Mouse (Mus musculus): ENCODE measurements at regions not wholly inside any gene's neighbourhood (a gene's known extent, or its start where the extent isn't known, plus 50 kb on each side); places are given as distances from the start of the nearest gene placed in this dataset.

DNA sequence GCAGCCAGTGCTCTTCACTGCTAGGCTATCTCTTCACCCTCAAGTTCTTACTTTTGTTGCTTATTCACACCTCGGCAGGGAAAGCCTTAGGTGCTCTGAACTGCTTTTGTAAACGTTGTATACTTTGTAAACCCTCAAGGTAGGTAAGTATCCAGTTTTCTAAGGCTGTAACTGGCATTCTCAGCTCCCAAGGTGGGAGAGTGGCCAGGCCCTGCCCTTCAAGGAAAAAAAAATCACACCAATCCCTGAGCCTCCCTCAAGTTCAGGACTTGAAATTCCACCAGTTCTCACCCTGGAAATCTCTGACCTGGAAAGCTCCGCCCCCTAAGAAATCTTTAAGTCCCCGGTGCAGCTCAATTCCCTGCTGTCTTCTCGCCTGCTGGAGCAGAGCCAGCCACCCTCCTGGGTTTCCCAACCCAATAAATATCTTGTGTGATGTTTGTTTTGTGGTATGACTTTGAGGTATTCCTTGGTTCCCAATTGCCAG lies 188.9 kb downstream of the Unc5cl start:
- no peak for ATAC-seq (ENCODE audit: low FRiP score)
- WGBS = 31% methylated on average over 5 of the region's 5 CpGs
- H3K27ac ChIP-seq (ENCODE audit: low read depth, low read length) = no peak overlapping the region

DNA sequence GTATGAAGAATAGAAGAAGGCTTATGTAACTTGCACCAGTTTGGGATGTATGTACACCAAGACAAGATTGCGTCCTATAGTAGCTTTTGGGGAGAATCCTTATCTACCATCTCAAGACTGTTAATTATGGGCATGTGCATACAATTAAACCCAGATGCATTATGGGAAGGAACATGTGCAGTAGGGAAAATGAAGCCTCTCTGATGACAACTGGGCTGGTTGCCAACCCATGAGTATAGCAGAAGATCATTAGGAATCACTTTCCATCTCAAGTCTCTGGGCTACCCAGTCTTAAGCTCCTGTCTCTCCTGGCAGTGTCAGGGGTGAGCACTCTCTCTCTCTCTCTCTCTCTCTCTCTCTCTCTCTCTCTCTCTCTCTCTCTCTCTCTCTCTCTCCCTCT lies 190.4 kb downstream of the Unc5cl start:
- no peak overlapping the region for H3K4me3 ChIP-seq (ENCODE audit: low read depth, low read length)
- no peaks in the 10 kb centered on the region for H3K36me3 ChIP-seq (ENCODE audit: control insufficient read depth, insufficient read depth, low read length)
- ATAC-seq (ENCODE audit: low FRiP score) (no peak), DNase-seq (ENCODE audit: low spot score, missing footprints) (no peak)
- H3K27me3 ChIP-seq (ENCODE audit: control insufficient read depth, insufficient read depth, low read length) = no peaks in the 10 kb centered on the region
- WGBS = 90% methylated on average over 1 of the region's 1 CpGs
- no peak overlapping the region for H3K27ac ChIP-seq (ENCODE audit: low read depth, low read length)
- H3K9me3 ChIP-seq (ENCODE audit: control insufficient read depth, low read length) = no peaks in the 10 kb centered on the region
- H3K9ac ChIP-seq (ENCODE audit: low read length) = no peak overlapping the region
- no peaks in the 10 kb centered on the region for H3K4me1 ChIP-seq (ENCODE audit: control insufficient read depth, insufficient read depth, low read length)
- H3K4me2 ChIP-seq = no peak overlapping the region

More for the DNA sequence above, 188.9 kb downstream of the Unc5cl start:
- Histone ChIP-seq H3K9ac (ENCODE audit: low read length) (no peak overlapping the region), H3K9me3 (ENCODE audit: control insufficient read depth, low read length) (no peaks in the 10 kb centered on the region), H3K4me2 (no peak overlapping the region), H3K4me3 (ENCODE audit: low read depth, low read length) (no peak overlapping the region), H3K36me3 (ENCODE audit: control insufficient read depth, insufficient read depth, low read length) (no peaks in the 10 kb centered on the region), H3K4me1 (ENCODE audit: control insufficient read depth, insufficient read depth, low read length) (no peaks in the 10 kb centered on the region), H3K27me3 (ENCODE audit: control insufficient read depth, insufficient read depth, low read length) (no peaks in the 10 kb centered on the region)
- no peak for DNase-seq (ENCODE audit: low spot score, missing footprints)

DNA sequence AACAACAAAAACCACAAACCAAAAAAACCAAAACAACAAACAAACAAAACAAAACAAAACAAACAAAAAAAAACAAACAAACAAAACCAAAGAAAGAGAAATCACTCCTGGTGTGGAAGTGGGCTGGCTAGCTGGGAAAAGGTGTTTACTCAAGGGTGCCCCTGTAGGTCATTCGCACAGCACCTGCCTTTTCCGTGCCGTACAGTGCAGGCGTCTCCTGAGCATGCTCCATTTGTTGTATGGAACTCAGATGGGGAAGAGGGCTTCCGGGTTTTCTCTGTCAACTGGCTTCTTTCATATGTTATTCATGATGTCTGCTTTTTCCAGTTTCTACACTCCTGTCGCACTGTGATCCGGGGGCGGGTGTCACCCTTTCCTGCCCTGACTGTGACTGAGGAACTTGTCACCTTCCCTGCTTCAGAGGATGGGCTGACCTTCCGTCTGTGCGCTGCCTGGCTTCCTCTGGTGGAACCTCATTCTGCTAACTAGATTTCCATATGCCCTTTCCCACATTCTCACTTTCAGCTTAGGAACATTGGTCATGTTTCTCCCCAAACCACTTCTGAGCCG lies 192.0 kb downstream of the Unc5cl start:
- no peak for DNase-seq (ENCODE audit: low spot score, missing footprints)
- H3K4me1 ChIP-seq (ENCODE audit: control insufficient read depth, insufficient read depth, low read length) = no peaks in the 10 kb centered on the region
- 68% methylated on average over 11 of the region's 11 CpGs for WGBS
- no peaks in the 10 kb centered on the region for H3K36me3 ChIP-seq (ENCODE audit: control insufficient read depth, insufficient read depth, low read length)
- H3K27me3 ChIP-seq (ENCODE audit: control insufficient read depth, insufficient read depth, low read length) = no peaks in the 10 kb centered on the region
- no peak overlapping the region for H3K4me3 ChIP-seq (ENCODE audit: low read depth, low read length)
- no peak for ATAC-seq (ENCODE audit: low FRiP score)
- no peak overlapping the region for H3K9ac ChIP-seq (ENCODE audit: low read length)
- H3K4me2 ChIP-seq = peak overlapping the region; percentile 24; the same call in 1 of the 2 replicates
- H3K27ac ChIP-seq (ENCODE audit: low read depth, low read length) = no peak overlapping the region
- no peaks in the 10 kb centered on the region for H3K9me3 ChIP-seq (ENCODE audit: control insufficient read depth, low read length)

DNA sequence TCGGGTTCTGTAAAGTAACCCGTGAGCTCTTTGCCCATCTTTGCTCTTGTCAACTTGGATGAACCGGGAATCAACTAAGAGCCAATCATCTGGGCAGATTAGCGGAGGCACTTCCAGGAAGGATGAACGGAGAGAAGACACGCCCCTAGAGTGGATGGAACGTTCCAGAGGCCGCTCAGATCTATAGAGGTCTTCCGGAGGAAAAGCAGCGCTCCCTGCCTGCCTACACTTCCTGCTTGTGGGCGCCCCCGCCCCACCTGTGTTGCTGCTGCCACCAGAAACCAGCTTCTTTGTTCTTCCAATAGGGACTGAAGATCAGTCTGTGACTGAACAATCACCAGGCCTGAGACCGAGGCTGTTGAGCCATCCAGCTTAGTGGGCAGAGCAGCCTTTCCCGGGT lies 192.7 kb downstream of the Unc5cl start:
- no peaks in the 10 kb centered on the region for H3K4me1 ChIP-seq (ENCODE audit: control insufficient read depth, insufficient read depth, low read length)
- peak; percentile 24; the same call in 1 of the 2 replicates for ATAC-seq (ENCODE audit: low FRiP score)
- DNase-seq (ENCODE audit: low spot score, missing footprints) = no peak

DNA sequence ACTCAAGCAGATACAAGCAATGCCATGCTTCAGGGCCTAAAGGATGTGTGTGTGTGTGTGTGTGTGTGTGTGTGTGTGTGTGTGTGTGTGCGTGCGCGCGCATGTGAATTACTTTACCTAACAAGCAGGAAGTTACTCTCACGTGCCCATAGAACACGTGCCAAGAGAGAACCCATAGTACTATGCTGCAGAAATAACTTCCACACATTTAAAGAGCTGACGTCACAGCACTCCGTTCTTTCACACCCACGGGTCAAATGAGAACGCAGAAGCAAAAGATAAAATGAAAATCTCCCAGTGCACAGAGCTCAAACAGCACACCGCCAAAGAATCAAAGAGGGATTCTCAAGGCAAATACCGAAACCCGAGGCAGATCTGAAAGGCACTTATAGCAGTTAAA lies 195.9 kb downstream of the Unc5cl start:
- Histone ChIP-seq H3K4me2 (no peak overlapping the region), H3K27me3 (ENCODE audit: control insufficient read depth, insufficient read depth, low read length) (no peaks in the 10 kb centered on the region), H3K27ac (ENCODE audit: low read depth, low read length) (no peak overlapping the region), H3K9me3 (ENCODE audit: control insufficient read depth, low read length) (no peaks in the 10 kb centered on the region), H3K9ac (ENCODE audit: low read length) (no peak overlapping the region), H3K36me3 (ENCODE audit: control insufficient read depth, insufficient read depth, low read length) (no peaks in the 10 kb centered on the region), H3K4me3 (ENCODE audit: low read depth, low read length) (no peak overlapping the region), H3K4me1 (ENCODE audit: control insufficient read depth, insufficient read depth, low read length) (no peaks in the 10 kb centered on the region)
- WGBS = 89% methylated on average over 13 of the region's 13 CpGs
- DNase-seq (ENCODE audit: low spot score, missing footprints) = no peak
- no peak for ATAC-seq (ENCODE audit: low FRiP score)

More for the DNA sequence above, 192.7 kb downstream of the Unc5cl start:
- Histone ChIP-seq H3K27me3 (ENCODE audit: control insufficient read depth, insufficient read depth, low read length) (no peaks in the 10 kb centered on the region), H3K9ac (ENCODE audit: low read length) (no peak overlapping the region), H3K36me3 (ENCODE audit: control insufficient read depth, insufficient read depth, low read length) (no peaks in the 10 kb centered on the region), H3K4me3 (ENCODE audit: low read depth, low read length) (no peak overlapping the region), H3K9me3 (ENCODE audit: control insufficient read depth, low read length) (no peaks in the 10 kb centered on the region), H3K27ac (ENCODE audit: low read depth, low read length) (no peak overlapping the region), H3K4me2 (peak overlapping the region; percentile 24; the same call in 1 of the 2 replicates)
- 53% methylated on average over 14 of the region's 14 CpGs for WGBS

DNA sequence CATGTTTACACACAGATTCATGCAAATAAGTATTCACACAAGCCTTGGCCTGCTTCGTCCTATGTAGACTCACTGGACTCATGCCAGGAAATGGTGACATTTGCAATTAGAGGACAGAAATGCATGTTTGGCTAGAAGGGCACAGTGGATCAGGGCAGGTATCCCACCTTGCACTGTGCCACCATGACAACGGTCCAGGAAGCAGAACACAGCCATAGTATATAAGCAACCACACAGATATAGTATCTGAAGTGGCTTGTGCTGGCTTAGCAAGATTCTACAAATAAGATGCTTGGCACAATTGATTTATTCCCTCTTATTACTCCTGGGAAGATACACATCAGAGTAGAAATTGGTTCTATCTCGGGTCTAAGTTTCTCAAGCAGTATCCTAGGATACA lies 218.0 kb downstream of the Unc5cl start:
- no peak overlapping the region for H3K27ac ChIP-seq (ENCODE audit: low read depth, low read length)
- ATAC-seq (ENCODE audit: low FRiP score) = no peak
- WGBS = 87% methylated on average over 3 of the region's 3 CpGs

DNA sequence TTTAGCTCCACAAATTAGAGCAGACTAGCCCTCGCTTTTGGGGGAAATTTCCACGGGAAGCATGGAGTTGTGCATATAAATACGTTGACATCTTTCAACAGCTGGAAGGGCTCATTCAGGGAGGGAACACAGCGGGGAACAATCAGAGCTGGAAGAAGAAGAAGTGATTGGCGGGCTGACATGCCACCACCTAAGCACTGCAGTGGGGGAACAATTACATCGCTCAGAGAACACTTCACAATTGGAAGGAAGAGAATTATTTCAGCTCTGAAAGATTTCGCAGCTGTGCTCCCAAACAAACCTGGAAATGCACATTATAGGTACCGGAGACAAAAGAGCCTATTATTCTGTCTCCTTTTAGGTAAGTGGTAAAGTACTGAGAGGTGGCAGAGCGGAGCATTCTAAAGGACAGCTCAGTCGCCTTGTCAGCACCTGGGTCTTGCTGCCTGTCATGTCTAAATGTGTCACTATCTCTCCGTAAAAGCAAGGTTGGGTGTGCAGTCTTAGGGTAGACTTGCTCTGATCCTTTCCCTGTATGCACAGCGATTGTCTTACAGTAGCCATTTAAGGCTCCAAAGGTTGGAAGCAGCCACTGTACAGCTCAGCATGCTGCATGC lies 223.6 kb downstream of the Unc5cl start:
- Histone ChIP-seq H3K4me2 (no peak overlapping the region), H3K27ac (ENCODE audit: low read depth, low read length) (no peak overlapping the region), H3K9ac (ENCODE audit: low read length) (no peak overlapping the region), H3K27me3 (ENCODE audit: control insufficient read depth, insufficient read depth, low read length) (no peaks in the 10 kb centered on the region), H3K9me3 (ENCODE audit: control insufficient read depth, low read length) (no peaks in the 10 kb centered on the region; the same call in 1 of the 2 replicates), H3K36me3 (ENCODE audit: control insufficient read depth, insufficient read depth, low read length) (no peaks in the 10 kb centered on the region), H3K4me1 (ENCODE audit: control insufficient read depth, insufficient read depth, low read length) (no peaks in the 10 kb centered on the region), H3K4me3 (ENCODE audit: low read depth, low read length) (no peak overlapping the region)
- DNase-seq (ENCODE audit: low spot score, missing footprints) = no peak
- no peak for ATAC-seq (ENCODE audit: low FRiP score)
- 64% methylated on average over 12 of the region's 12 CpGs for WGBS

More for the DNA sequence above, 218.0 kb downstream of the Unc5cl start:
- H3K4me2 ChIP-seq = no peak overlapping the region
- no peak overlapping the region for H3K4me3 ChIP-seq (ENCODE audit: low read depth, low read length)
- no peak overlapping the region for H3K9ac ChIP-seq (ENCODE audit: low read length)
- H3K27me3 ChIP-seq (ENCODE audit: control insufficient read depth, insufficient read depth, low read length) = no peaks in the 10 kb centered on the region
- no peak for DNase-seq (ENCODE audit: low spot score, missing footprints)
- no peaks in the 10 kb centered on the region for H3K4me1 ChIP-seq (ENCODE audit: control insufficient read depth, insufficient read depth, low read length)
- no peaks in the 10 kb centered on the region; the same call in 1 of the 2 replicates for H3K9me3 ChIP-seq (ENCODE audit: control insufficient read depth, low read length)
- no peaks in the 10 kb centered on the region for H3K36me3 ChIP-seq (ENCODE audit: control insufficient read depth, insufficient read depth, low read length)

DNA sequence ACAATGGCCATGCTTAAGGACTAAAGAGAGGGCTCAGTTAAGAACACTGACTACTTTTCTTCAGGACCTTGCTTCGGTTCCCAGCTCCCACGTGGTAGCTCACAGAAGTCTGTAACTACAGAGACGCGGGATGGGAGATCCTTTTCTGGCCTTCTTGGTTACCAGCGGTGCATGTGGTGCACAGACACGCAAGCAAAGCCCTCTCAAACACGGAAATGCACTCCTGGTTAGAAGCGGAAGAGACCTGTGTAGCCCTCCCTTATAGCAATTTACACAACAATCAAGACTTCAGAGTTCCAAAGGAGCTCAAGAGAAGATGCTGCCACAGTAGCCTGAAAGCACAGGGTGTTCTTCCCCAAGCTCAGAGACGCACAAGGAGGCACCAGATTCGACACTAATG lies 225.6 kb downstream of the Unc5cl start:
- Histone ChIP-seq H3K9ac (ENCODE audit: low read length) (no peak overlapping the region), H3K36me3 (ENCODE audit: control insufficient read depth, insufficient read depth, low read length) (no peaks in the 10 kb centered on the region), H3K4me3 (ENCODE audit: low read depth, low read length) (no peak overlapping the region), H3K27ac (ENCODE audit: low read depth, low read length) (no peak overlapping the region), H3K4me2 (no peak overlapping the region), H3K4me1 (ENCODE audit: control insufficient read depth, insufficient read depth, low read length) (no peaks in the 10 kb centered on the region), H3K27me3 (ENCODE audit: control insufficient read depth, insufficient read depth, low read length) (no peaks in the 10 kb centered on the region), H3K9me3 (ENCODE audit: control insufficient read depth, low read length) (no peaks in the 10 kb centered on the region; the same call in 1 of the 2 replicates)
- 85% methylated on average over 10 of the region's 10 CpGs for WGBS
- ATAC-seq (ENCODE audit: low FRiP score) (no peak), DNase-seq (ENCODE audit: low spot score, missing footprints) (no peak)

DNA sequence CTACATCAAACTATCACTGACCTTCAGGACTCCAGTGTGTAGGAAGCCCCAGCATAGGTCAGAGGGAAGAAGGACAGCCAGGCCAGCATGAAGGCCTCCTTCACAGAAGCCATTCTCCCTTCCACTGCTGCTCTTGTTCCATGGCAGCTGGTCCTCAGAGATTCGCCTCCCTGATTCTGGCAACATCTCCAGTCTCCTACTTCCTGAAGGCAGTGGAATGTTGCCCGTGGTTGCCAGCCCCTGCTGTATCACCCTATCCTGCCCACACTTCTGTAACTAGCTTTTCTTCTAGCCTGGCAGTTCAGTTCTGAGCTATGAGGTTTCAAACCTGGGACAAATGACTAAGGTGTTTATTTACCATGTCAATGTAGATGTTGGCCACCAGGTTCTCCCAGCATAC lies 234.2 kb downstream of the Unc5cl start:
- Histone ChIP-seq H3K27ac (ENCODE audit: low read depth, low read length) (no peak overlapping the region), H3K27me3 (ENCODE audit: control insufficient read depth, insufficient read depth, low read length) (no peaks in the 10 kb centered on the region)
- ATAC-seq (ENCODE audit: low FRiP score) = no peak

More for the DNA sequence above, 234.2 kb downstream of the Unc5cl start:
- WGBS = 76% methylated on average over 2 of the region's 2 CpGs
- DNase-seq (ENCODE audit: low spot score, missing footprints) = no peak
- Histone ChIP-seq H3K4me1 (ENCODE audit: control insufficient read depth, insufficient read depth, low read length) (no peaks in the 10 kb centered on the region), H3K4me3 (ENCODE audit: low read depth, low read length) (no peak overlapping the region), H3K36me3 (ENCODE audit: control insufficient read depth, insufficient read depth, low read length) (no peaks in the 10 kb centered on the region), H3K9me3 (ENCODE audit: control insufficient read depth, low read length) (no peaks in the 10 kb centered on the region), H3K4me2 (no peak overlapping the region), H3K9ac (ENCODE audit: low read length) (no peak overlapping the region)

Measured in midbrain, embryonic 11.5 days (tissue).